Mouse (Mus musculus) left cerebral cortex, adult 18-20 months (tissue): ENCODE measurements around the gene Cd180. TPM values are rescaled to one million over a fixed set of nuclear protein-coding genes. Genes with fewer than 3 reads are reported as not detected.
A peak's percentile ranks its signal among the peaks of the same experiment; 100 is the strongest.

ENCODE experiments used
- DNase-seq, 2 experiments: peaks; one replicate each; pipeline ENCODE4 v3.0.0; 2021 to 2022; ENCODE audit warnings: low spot score in 2 of 2, mixed read lengths in 1 of 2
- total RNA-seq, 2 experiments: library from RNA; stranded (reverse); gene quantifications; 2 replicates each; pipeline ENCODE4 v1.2.3; 2021

Gene Cd180
- total RNA-seq, 2 experiments from 2014 or later = 1.6 to 2.7 TPM

GRCm38 (mm10) chr13:102739720-102740535 lies 46.6 kb downstream of the Cd180 start:
- no peak for DNase-seq

DNA sequence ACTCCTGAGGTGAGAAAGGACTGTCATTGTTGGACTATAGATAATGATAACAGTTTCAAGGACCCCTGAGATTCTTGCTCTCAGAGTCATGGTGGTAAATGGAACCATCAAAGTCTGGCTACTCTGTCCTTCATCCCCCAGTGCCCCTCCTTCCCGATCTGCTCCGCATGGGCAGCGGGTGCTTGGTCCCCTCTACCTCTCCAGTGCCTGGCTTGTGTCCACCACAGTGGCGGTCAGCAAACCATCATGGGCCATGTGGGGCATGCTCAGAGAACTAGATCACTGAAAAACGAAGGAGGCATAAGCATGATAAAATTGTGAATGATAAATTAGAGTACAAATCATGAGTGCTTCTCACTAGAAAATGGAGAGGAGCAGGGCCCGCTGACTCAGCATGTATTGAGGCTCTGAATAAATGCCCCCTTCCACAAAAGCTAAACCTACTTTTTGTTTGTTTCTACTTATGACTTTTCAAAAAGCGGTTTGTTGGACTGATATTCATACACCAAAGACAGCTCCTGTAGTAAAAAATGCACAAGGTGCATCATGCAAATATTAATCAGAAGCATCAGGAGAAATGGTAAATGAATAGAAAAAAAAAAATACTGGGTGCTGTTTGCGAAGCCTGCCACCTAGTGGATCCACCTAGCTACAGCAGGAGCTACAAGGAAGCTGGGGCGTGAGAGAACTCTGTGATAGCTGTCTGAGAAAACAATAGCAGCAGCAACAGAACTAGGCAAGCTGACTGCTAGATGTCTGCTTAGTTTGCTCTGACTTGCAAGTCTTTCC lies 51.3 kb downstream of the Cd180 start:
- peak; percentile 46 to 67 for DNase-seq

- no peak for DNase-seq
These were observed 51.9 kb downstream of the Cd180 start for GRCm38 (mm10) chr13:102745270-102745600.

GRCm38 (mm10) chr13:102745626-102746342 lies 52.4 kb downstream of the Cd180 start:
- DNase-seq = peak; percentile 51 to 80

- DNase-seq = peak; percentile 44 to 76
These were observed 53.6 kb downstream of the Cd180 start for GRCm38 (mm10) chr13:102746803-102747561.

DNA sequence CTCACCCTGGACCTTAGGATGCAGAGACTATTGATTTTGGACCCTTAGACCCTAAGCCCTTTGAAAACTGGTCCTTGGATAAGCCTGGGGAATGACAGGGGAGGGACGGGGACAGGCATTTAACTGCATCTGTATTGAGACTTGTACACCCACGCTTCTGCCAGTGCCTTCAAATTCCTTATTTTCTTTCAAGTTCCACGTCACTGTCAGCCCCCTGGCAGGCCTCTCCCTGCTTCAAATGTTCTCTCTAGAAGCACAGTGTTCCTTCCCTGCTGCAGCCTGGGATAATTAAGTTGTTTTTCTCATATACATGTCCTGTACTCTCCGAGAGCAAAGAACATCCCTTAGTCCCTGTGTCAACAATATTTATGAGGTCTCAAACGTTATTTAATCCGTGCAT lies 55.8 kb downstream of the Cd180 start:
- DNase-seq = no peak

- DNase-seq = no peak
These were observed 56.5 kb downstream of the Cd180 start for GRCm38 (mm10) chr13:102749891-102750290.

- no peak for DNase-seq
These were observed 60.6 kb downstream of the Cd180 start for GRCm38 (mm10) chr13:102753714-102754556.

DNA sequence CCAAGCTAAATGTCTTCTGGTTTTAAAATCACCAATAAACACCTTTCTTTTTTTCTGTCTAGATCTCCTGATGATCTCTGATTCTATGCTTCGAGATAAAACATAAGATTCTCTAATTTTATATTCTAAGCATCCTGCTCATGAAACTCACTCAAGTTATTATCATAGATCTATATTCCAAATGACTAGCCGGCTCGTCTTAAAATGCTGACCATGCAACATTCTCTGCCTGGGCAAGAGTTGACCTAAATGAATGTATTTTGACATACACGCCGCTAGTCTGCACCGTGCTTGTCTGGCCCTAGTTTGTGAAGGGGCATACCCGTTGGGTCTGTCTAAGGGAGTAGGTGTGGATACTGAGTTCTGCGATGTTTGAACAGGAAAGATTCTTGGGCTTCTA lies 61.8 kb downstream of the Cd180 start:
- no peak for DNase-seq

DNA sequence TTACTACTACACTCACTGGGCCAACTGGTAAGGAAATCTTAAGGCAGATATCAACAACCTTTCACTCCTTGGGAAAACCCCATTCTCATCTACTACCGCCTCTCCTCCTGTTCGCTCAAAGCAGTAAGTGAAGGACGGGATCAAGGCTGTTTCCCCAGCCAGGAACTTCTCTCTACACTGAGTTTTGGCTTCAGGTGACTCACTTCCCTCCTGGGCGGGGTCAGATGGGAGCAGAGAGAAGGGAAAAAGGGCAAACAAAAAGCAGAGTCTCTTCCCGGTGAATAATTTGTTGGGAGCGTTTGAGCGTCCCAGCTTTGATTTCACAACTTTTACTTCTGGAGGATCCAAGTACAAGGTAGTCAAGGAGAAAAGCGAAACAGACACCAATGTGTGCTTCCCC lies 62.7 kb downstream of the Cd180 start:
- no peak for DNase-seq

- DNase-seq = no peak
These were observed 64.7 kb downstream of the Cd180 start for GRCm38 (mm10) chr13:102758021-102758420.

DNA sequence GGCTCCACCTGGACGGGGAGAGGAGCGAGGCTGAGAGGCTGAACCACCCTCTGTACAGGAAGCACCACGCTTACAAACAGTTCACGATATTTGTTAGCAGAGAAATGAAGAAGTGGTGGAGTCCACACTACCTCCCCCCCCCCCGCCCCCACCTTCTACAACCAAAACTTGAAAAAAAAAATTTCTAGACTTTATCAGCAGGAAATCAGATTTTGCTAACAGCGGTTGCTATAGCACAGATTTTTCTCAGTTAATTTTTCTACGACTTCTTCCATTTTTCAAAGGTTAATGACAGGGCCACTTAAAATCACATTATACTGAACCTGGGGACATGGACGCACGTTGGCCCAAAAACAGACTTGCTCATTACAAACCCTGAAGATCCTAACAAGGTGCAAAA lies 68.1 kb downstream of the Cd180 start:
- no peak for DNase-seq

GRCm38 (mm10) chr13:102762203-102762602 lies 68.8 kb downstream of the Cd180 start:
- DNase-seq = no peak

- DNase-seq = no peak
These were observed 70.9 kb downstream of the Cd180 start for GRCm38 (mm10) chr13:102764218-102764617.

DNA sequence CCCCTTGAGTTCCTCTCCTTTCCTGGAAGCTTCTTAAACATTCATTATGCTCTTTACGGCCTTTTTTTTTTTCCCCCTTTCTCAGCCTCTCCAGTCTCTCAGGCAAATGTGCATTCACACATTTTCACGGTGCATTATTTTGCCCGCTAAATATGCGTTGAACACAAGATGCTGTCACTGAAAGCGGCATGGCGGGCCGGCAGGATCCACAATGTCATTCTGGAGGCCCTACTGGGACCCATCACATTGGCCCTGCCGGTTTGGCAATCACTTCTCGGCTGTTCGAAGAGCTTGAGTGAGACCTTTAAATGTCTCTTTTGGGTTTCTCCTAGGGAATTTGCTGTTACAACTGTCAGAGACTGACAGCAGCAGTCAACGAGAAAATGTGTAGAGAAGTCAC lies 71.9 kb downstream of the Cd180 start:
- no peak for DNase-seq

GRCm38 (mm10) chr13:102767110-102767509 lies 73.8 kb downstream of the Cd180 start:
- no peak for DNase-seq

DNA sequence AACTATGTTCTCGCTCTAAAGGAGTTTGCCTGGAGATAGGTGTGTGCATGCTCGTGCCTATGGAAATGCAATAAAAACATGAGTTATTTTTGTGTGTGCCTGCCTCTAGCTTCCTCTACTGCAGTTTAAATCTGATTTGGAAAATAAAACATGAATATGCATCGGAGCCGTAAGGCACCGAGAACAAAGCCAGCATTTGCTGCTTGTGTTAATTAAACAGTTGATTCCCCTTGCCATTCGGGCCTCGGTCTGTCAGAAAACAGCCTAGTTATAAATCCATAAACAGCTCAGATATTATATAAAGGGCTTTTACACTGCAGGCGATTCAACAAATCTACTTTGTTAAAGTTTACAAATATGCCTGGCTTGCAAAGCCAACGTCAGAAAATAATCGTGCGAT lies 75.2 kb downstream of the Cd180 start:
- DNase-seq = no peak

GRCm38 (mm10) chr13:102770194-102770593 lies 76.8 kb downstream of the Cd180 start:
- no peak for DNase-seq

GRCm38 (mm10) chr13:102773169-102773568 lies 79.8 kb downstream of the Cd180 start:
- DNase-seq = no peak

DNA sequence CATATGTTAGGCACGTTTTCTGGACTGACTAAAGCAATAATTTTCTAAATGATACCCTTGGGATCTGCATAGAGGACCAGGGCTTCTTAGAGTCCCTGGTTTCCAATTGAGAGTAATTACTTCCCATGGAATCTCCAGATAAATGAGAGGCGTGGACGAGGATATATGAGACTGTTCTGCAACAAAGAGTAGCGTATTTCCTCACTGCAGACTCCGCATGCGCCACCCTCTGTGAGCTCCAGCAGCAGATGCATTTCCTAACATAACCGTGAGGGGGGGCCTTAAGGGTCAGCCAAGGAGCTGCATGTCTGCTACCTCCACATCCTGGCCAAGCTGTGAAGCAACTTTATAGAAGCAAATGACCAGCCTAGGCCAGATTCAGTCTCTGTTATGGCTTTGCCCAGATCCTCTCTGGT lies 81.4 kb downstream of the Cd180 start:
- DNase-seq = no peak
